Mouse (Mus musculus) ES-Bruce4 (cell line): Measurements from ENCODE around the gene Shc4. TPM values are rescaled to one million over a fixed set of nuclear protein-coding genes. Genes with fewer than 3 reads are reported as not detected.

Experiments used
- H3K27ac ChIP-seq: 2 replicates; pipeline ENCODE4 v1.5.1; 2012; ENCODE audit warnings: low read length, inconsistent platforms; ENCODE audit not compliant: insufficient read depth
- H3K27me3 ChIP-seq: 2 replicates; pipeline ENCODE4 v1.6.1; 2012; ENCODE audit warnings: mild to moderate bottlenecking, low read length, inconsistent platforms; ENCODE audit not compliant: control insufficient read depth, poor library complexity, insufficient read depth, severe bottlenecking
- H3K36me3 ChIP-seq: 2 replicates; pipeline ENCODE4 v1.6.1; 2012; ENCODE audit warnings: inconsistent platforms, mild to moderate bottlenecking, low read length, moderate library complexity; ENCODE audit not compliant: control insufficient read depth, poor library complexity, insufficient read depth, severe bottlenecking
- H3K4me1 ChIP-seq: one replicate; pipeline ENCODE4 v1.8.1; 2011; ENCODE audit warnings: low read length; ENCODE audit not compliant: control insufficient read depth, insufficient read depth
- H3K4me3 ChIP-seq: 2 replicates; pipeline ENCODE4 v1.5.1; 2011; ENCODE audit warnings: low read depth, mild to moderate bottlenecking, low read length
- H3K9ac ChIP-seq: 2 replicates; pipeline ENCODE4 v1.6.1; 2012; ENCODE audit warnings: low read depth, mild to moderate bottlenecking, inconsistent platforms; ENCODE audit not compliant: poor library complexity, severe bottlenecking
- H3K9me3 ChIP-seq: replicated peaks from 2 replicates; pipeline ENCODE4 v1.6.1; 2012; ENCODE audit warnings: mild to moderate bottlenecking, low read length, inconsistent platforms; ENCODE audit not compliant: control insufficient read depth, poor library complexity, insufficient read depth, severe bottlenecking
- CTCF ChIP-seq: IDR thresholded peaks from one replicate; pipeline ENCODE4 v1.8.1; 2011; ENCODE audit warnings: low read depth, low read length
- EP300 ChIP-seq: IDR thresholded peaks from 2 replicates; pipeline ENCODE4 v1.6.1; 2011; ENCODE audit warnings: low read depth, low read length; ENCODE audit not compliant: insufficient read depth
- POLR2A ChIP-seq: IDR thresholded peaks from one replicate; pipeline ENCODE4 v1.8.1; 2011; ENCODE audit warnings: low read length; ENCODE audit not compliant: insufficient read depth
- polyA plus RNA-seq: library from polyadenylated mRNA; stranded (reverse); fragments of >200 nt; gene quantifications from 2 replicates; pipeline ENCODE4 v1.2.4, GENCODE M21; 2011; ENCODE audit warnings: low read depth; ENCODE audit not compliant: missing spikeins, insufficient read depth, insufficient read length

Shc4 gene
- polyA plus RNA-seq, 1 experiment: 0.42 TPM

DNA sequence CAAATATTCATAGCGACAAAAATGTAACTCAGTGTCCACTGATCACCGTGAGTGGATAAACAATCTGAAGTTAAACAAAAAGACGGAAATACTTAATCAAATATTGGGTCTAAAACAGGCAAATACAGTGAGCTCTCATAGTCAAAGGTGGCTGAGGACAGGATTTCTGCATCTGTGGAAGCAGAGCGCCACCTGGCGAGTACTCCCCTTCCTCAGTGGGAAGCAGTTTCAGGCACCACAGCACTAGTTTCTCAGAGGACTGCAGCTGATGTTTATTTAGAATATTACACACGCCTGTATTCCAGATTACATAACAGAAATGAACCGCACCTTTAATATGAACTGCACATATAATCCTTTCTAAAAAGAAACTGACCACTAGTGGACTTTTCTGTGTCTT lies 119.3 kb downstream of the Shc4 start:
- Histone ChIP-seq H3K27me3 (no peaks in the 10 kb centered on the region), H3K9ac (no peak overlapping the region), H3K36me3 (peaks cover 34% of the 10 kb centered on the region), H3K9me3 (no peaks in the 10 kb centered on the region), H3K27ac (no peak overlapping the region), H3K4me1 (no peaks in the 10 kb centered on the region), H3K4me3 (no peak overlapping the region)
- TF ChIP-seq CTCF (peak; percentile 66), POLR2A (no peak)

DNA sequence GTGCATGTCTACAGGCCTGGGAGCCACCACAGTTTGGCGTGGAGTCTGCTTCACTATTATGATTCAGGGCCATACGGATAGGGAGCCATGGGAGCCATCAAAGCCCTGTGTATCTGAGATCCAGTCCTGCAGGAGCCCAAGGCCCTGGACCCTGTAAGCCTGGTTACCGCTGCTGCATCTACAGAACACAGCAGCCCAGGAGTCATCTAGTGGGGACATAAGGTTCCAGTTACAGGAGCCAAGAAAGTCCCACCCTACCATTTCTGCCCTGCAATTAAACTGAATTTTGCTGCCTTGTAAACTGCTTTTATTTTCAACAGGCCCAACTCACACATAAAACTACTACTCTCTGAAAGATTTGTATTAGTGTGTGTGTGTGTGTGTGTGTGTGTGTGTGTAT lies 121.0 kb downstream of the Shc4 start:
- no peak overlapping the region for H3K27ac ChIP-seq
- no peak overlapping the region for H3K4me3 ChIP-seq
- TF ChIP-seq CTCF: no peak
- TF ChIP-seq EP300: no peak
- no peak for TF ChIP-seq POLR2A
- H3K4me1 ChIP-seq: no peaks in the 10 kb centered on the region
- no peaks in the 10 kb centered on the region for H3K9me3 ChIP-seq
- peaks cover 37% of the 10 kb centered on the region for H3K36me3 ChIP-seq
- H3K9ac ChIP-seq: no peak overlapping the region
- H3K27me3 ChIP-seq: no peaks in the 10 kb centered on the region

DNA sequence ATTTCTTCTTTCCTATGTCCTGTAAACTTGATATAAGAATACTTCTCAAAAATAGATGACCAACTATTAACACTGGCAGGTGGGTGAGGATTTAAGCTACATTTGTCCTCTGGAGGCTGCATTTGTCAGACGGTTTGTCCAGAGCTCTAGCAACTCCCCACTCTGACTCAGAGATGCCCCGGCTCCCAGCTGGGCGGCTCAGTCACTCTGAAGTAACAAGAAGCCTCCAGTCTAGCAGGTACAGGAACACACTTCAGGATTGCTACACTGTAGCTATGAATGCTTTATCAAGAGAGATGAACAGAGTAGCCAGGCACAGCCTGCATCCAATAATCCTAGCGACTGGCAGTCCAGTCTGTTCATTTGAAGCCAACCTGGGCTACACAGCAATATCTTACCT lies 125.0 kb downstream of the Shc4 start:
- Histone ChIP-seq H3K4me1 (no peaks in the 10 kb centered on the region), H3K9ac (no peak overlapping the region), H3K36me3 (peaks cover 49% of the 10 kb centered on the region), H3K4me3 (no peak overlapping the region), H3K27me3 (no peaks in the 10 kb centered on the region), H3K9me3 (no peaks in the 10 kb centered on the region), H3K27ac (no peak overlapping the region)
- TF ChIP-seq CTCF (no peak), POLR2A (no peak), EP300 (no peak)

DNA sequence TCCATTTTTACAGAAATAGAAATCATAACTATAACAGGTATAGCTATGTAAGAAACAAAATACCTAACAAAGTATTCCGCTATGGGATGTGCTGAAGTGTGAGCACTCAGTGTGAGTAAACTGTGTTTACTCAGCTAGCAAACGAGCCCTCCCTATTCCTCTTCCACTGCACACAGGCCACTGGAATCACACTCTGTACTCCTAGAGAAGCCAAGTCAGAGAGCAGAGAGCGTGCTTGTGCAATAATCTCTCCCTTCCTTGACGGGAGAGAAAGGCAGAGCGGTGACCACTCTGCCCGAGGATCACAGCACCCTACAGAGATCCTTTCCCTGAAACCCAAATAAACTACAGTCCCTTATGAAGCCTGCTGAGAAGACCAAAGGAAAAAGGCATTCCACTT lies 125.7 kb downstream of the Shc4 start:
- no peak for TF ChIP-seq POLR2A
- no peak for TF ChIP-seq EP300
- no peak for TF ChIP-seq CTCF
- H3K9me3 ChIP-seq: no peaks in the 10 kb centered on the region
- peaks cover 49% of the 10 kb centered on the region for H3K36me3 ChIP-seq

DNA sequence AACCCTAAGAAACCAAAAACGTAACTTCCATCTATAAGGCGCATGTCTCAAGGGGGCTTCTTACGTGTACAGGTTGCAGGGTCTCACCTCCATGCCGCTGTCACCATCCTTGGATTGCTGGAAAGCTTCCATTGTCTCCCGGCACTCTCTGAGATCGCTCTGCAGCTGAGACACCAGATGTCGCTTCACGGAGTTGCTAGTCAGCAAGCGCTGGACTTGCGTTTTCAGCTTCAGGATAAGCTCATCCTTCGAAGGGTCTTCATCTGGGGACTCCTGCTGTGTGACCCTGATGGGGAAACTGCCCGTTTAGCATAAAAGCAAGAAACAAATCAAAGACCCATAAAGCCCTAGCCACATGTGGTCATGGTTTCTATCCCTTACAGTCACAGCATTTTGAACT lies 129.2 kb downstream of the Shc4 start:
- no peak overlapping the region for H3K9ac ChIP-seq
- no peak overlapping the region for H3K4me3 ChIP-seq
- H3K4me1 ChIP-seq: no peaks in the 10 kb centered on the region
- H3K36me3 ChIP-seq: peaks cover 42% of the 10 kb centered on the region
- no peak overlapping the region for H3K27ac ChIP-seq
- H3K27me3 ChIP-seq: no peaks in the 10 kb centered on the region
- no peaks in the 10 kb centered on the region for H3K9me3 ChIP-seq
- TF ChIP-seq CTCF (no peak), POLR2A (no peak), EP300 (no peak)

More for the DNA sequence above, 125.7 kb downstream of the Shc4 start:
- Histone ChIP-seq H3K4me3 (no peak overlapping the region), H3K4me1 (no peaks in the 10 kb centered on the region), H3K27ac (no peak overlapping the region), H3K27me3 (no peaks in the 10 kb centered on the region), H3K9ac (no peak overlapping the region)

DNA sequence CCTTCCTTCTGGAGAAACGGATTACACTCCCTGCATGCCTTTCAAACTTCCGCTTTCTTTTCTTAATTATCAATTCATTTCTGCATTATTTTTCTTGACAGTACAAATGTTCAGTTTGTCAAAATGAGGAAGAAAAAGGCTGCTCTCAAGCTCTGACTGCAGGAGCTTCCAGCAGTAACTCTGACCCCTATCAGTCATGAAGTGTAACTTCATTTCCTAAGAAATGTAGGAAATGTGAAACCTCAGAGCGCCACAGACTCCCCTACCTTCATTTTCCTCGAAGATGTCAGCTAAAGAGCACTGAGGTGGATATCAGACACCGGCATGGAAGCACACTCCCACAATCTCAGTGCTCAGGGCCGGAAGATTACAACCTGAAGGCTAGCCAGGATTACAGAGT lies 129.9 kb downstream of the Shc4 start:
- H3K27me3 ChIP-seq: no peaks in the 10 kb centered on the region
- no peaks in the 10 kb centered on the region for H3K9me3 ChIP-seq
- peaks cover 43% of the 10 kb centered on the region for H3K36me3 ChIP-seq
- TF ChIP-seq EP300 (no peak), POLR2A (no peak), CTCF (no peak)
- no peaks in the 10 kb centered on the region for H3K4me1 ChIP-seq
- H3K27ac ChIP-seq: no peak overlapping the region
- no peak overlapping the region for H3K4me3 ChIP-seq
- H3K9ac ChIP-seq: no peak overlapping the region
